26 mouse cellular contexts compared by ENCODE assay signal in the genomic region with DNA sequence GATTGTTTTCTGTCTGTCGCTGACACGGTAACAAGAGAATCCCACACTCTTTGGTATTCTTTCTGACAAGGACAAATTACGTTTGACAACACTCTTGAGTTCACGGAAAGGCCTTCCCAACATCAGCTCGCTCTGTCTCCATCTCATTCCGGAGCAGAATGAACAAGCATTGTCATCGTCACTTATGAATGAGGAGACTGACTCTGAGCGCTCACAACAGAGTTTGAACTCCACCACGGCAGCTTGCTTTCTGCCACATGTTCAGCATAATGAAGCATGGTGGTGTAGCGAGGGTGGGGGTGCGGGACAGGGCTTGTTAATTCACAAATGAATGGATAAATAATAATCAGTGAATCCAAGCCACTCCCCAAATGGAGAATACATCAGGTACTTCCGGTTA.
DNase-seq lines count a peak whose midpoint lies in the region; ATAC-seq and TF ChIP-seq lines count a peak whose summit lies in the region.
"Had no signal": no experiment of that assay in that cellular context is flagged by ENCODE, and none has a peak within 500 bp of the region (broad histone marks: within the 10 kb centered on the region; RNA-seq: fewer than 3 reads in every experiment).

No protein-coding gene starts in this region.

- H3K9me3 ChIP-seq in forebrain, postnatal 0 days (ENCODE audit: low read length): no peaks in the 10 kb centered on the region
- H3K9me3 ChIP-seq in forebrain, embryonic 11.5 days (ENCODE audit: control insufficient read depth, low read length): no peaks in the 10 kb centered on the region
- H3K9me3 ChIP-seq: embryonic facial prominence, embryonic 15.5 days; forebrain, embryonic 12.5 days; heart, embryonic 15.5 days; hindbrain, embryonic 10.5 days; hindbrain, embryonic 15.5 days had no signal

- no peaks in the 10 kb centered on the region for H3K36me3 ChIP-seq in forebrain, postnatal 0 days (ENCODE audit: insufficient read depth)
- H3K36me3 ChIP-seq in forebrain, embryonic 11.5 days (ENCODE audit: control insufficient read depth, insufficient read depth, low read length): no peaks in the 10 kb centered on the region
- H3K36me3 ChIP-seq: embryonic facial prominence, embryonic 15.5 days; forebrain, embryonic 12.5 days; heart, embryonic 15.5 days; hindbrain, embryonic 10.5 days; hindbrain, embryonic 15.5 days had no signal

- H3K27me3 ChIP-seq in forebrain, postnatal 0 days (ENCODE audit: insufficient read depth, low read length): no peaks in the 10 kb centered on the region
- no peaks in the 10 kb centered on the region for H3K27me3 ChIP-seq in forebrain, embryonic 11.5 days (ENCODE audit: control insufficient read depth, insufficient read depth, low read length)
- H3K27me3 ChIP-seq: embryonic facial prominence, embryonic 15.5 days; forebrain, embryonic 12.5 days; heart, embryonic 15.5 days; hindbrain, embryonic 15.5 days had no signal

- no peak overlapping the region for H3K4me2 ChIP-seq in forebrain, postnatal 0 days (ENCODE audit: low read depth)
- no peak overlapping the region for H3K4me2 ChIP-seq in forebrain, embryonic 11.5 days (ENCODE audit: low read depth, low read length, severe bottlenecking)
- H3K4me2 ChIP-seq: embryonic facial prominence, embryonic 15.5 days; forebrain, embryonic 12.5 days; heart, embryonic 11.5 days; heart, embryonic 15.5 days; hindbrain, embryonic 15.5 days had no signal

- no peak for TF ChIP-seq CTCF in forebrain, postnatal 0 days (IDR thresholded peaks at IDR 0.05; ENCODE audit: low read depth)

- WGBS in forebrain, postnatal 0 days: 73% methylated on average over 12 of the region's 12 CpGs
- WGBS in forebrain, embryonic 11.5 days: 91% methylated on average over 12 of the region's 12 CpGs

- peak; percentile 12 for DNase-seq in embryo, embryonic 10 days (ENCODE audit: low spot score)
- no peak for DNase-seq in embryo, embryonic 9.5 days (ENCODE audit: extremely low spot score)
- DNase-seq in forebrain, postnatal 0 days: no peak
- DNase-seq in forebrain, embryonic 11.5 days (ENCODE audit: low spot score): no peak
- peak; percentile 33 for DNase-seq in MEL-GATA-1-ER (ENCODE audit: extremely low read depth, low read depth)
- DNase-seq in embryo, embryonic 11 days: peak; percentile 15
- DNase-seq in testis, postnatal 14 days (ENCODE audit: low spot score): no peak
- DNase-seq: adrenal gland, postnatal 10 days; adrenal gland, postnatal 36 days; cerebellum, adult 11 months; cerebellum, adult 2 months; cerebellum, adult 9-11 months; cerebellum, postnatal 25 days; gastrocnemius, postnatal 10 days; gastrocnemius, postnatal 36 days; heart, postnatal 10 days; heart, postnatal 36 days; kidney, adult 2 months had no signal

- no peaks in the 10 kb centered on the region for H3K4me1 ChIP-seq in forebrain, postnatal 0 days (ENCODE audit: insufficient read depth)
- no peaks in the 10 kb centered on the region for H3K4me1 ChIP-seq in forebrain, embryonic 11.5 days (replicated peaks; ENCODE audit: control insufficient read depth, insufficient read depth, low read length)
- H3K4me1 ChIP-seq: embryonic facial prominence, embryonic 15.5 days; forebrain, embryonic 12.5 days; heart, embryonic 15.5 days; hindbrain, embryonic 10.5 days; hindbrain, embryonic 15.5 days had no signal

- peak; percentile 66; the same call in 1 of the 2 replicates for ATAC-seq in forebrain, postnatal 0 days
- ATAC-seq in forebrain, embryonic 11.5 days (replicated peaks; ENCODE audit: low FRiP score): no peak
- ATAC-seq: intestine, postnatal 0 days; Patski had no signal

- no peak overlapping the region for H3K27ac ChIP-seq in forebrain, postnatal 0 days (ENCODE audit: low read depth, low read length)
- H3K27ac ChIP-seq in forebrain, embryonic 11.5 days (ENCODE audit: low read depth, low read length): no peak overlapping the region
- H3K27ac ChIP-seq: embryonic facial prominence, embryonic 15.5 days; forebrain, embryonic 12.5 days; heart, embryonic 15.5 days; hindbrain, embryonic 10.5 days; hindbrain, embryonic 15.5 days had no signal

- H3K4me3 ChIP-seq in forebrain, postnatal 0 days (ENCODE audit: low read depth, low read length): no peak overlapping the region
- no peak overlapping the region for H3K4me3 ChIP-seq in forebrain, embryonic 11.5 days (ENCODE audit: low read depth, low read length)
- H3K4me3 ChIP-seq: embryonic facial prominence, embryonic 15.5 days; forebrain, embryonic 12.5 days; heart, embryonic 15.5 days; hindbrain, embryonic 10.5 days; hindbrain, embryonic 15.5 days had no signal

- H3K9ac ChIP-seq in forebrain, postnatal 0 days: no peak overlapping the region
- no peak overlapping the region for H3K9ac ChIP-seq in forebrain, embryonic 11.5 days (ENCODE audit: low read length)
- H3K9ac ChIP-seq: embryonic facial prominence, embryonic 15.5 days; forebrain, embryonic 12.5 days; heart, embryonic 15.5 days; hindbrain, embryonic 15.5 days had no signal

Comparison
In these comparisons a context has a peak if more than half of its experiments do, and no peak if none do; other contexts are left out.
1. DNase-seq: peak in embryo, embryonic 10 days (single experiment), MEL-GATA-1-ER (single experiment) and embryo, embryonic 11 days (single experiment); none in embryo, embryonic 9.5 days (single experiment), forebrain, postnatal 0 days (single experiment), forebrain, embryonic 11.5 days (single experiment) and testis, postnatal 14 days (single experiment).